Mouse (Mus musculus) cerebellum, postnatal 10 days (tissue): ENCODE data around the gene Mcm9.
A peak's percentile ranks its signal among the peaks of the same experiment; 100 is the strongest.

Experiments
- DNase-seq, 2 experiments: peaks; one replicate each; pipeline ENCODE4 v3.0.0; 2021; ENCODE audit warnings: mixed read lengths in 2 of 2

The Mcm9 gene

DNA sequence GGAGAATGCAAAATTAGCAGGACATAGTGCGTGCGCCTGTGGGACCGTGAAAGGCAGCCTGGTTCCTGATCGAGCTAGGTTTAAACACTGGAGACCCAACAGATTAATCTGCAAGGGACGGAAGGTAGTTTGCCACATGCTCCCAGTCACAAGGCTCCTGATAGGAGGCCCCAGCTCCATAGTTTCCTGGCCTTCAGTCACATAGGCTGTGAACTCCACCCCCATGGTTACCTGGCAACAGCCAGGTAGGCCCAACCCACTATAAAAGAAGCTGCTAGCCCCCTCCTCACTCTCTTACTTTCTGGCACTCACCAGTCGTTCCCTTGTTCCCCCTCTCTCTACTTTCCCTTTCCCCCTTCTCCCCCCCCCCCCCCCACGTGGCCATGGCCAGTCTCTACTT is 50.1 kb downstream of the Mcm9 start:
- DNase-seq: peak; percentile 55 to 56

DNA sequence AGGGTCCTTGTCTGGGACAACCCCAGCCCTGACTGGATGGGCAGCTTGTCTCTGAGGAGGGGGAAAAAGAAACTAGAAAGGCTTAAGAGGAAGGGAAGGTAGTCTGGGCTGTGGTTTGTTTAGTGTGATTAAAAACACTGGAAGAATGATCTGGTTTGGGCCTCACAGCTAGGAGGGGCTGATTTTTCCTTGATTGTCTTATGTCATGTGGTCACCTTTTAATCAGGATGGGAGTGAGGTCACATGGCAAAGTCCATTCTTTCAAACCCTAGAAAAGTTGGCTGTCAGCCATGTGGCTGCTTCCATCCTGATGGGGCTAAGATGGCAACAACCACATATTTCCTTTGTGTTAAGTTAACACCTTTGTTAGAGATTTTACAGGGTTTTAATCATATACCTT is 61.7 kb downstream of the Mcm9 start:
- peak in 1 of 2 experiments; percentile 18 for DNase-seq

DNA sequence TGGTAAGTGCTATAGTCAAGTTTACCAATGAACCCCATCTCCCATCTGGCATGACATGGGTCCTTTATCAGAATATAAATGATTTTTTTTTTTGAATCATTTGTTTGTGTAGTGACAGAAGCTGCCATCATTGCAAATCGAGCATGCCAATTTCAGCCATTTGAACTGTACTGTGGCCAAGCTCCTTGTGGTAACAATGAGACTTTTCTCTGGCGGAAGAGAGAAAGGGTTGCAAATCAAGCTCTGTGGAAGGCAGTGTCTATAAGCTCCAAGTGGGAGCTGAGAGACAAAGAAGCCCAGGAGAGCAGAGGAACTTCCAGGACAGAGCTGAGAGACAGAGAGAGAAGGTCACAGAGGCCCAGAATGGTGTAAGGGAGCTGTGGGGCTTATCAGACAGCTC is 64.7 kb downstream of the Mcm9 start:
- no peak for DNase-seq

DNA sequence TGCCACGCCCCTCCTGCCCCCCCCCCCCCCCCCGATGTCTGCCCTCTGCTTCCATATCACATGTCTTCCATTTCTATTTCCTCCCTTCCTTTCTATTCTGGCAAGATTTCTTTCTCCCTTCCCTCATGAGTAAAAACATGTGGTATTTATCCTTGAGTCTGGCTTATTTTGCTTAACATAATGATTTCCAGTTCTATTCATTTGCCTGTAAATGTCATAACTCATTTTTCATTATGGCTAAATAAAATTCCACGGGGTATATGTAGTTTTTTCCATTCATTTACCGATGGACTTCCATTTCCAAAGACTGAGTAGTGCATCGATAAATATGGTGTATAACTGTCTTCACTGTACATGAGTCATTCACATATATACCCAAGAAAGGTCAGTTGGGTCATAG is 68.2 kb downstream of the Mcm9 start:
- no peak for DNase-seq

DNA sequence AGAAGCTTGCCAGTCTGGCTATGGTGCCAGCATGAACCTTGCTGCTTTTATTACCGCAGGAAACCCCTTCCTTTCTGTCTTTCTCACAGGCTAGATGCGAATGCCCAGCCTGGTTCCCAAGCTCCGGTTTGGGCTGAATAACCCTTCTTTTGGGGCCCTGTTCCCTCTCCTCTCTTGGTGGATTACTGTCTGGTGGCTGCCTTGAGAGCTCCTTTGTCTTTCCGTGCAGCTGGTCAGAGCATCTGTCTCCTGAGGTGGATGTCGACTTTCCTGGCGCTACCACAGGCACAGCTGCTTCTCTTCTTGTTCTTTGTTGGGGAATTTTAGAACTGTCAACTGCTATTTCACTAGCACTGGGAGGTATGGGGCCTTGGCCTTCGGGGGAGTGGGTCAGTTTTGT is 92.6 kb downstream of the Mcm9 start:
- DNase-seq: no peak

DNA sequence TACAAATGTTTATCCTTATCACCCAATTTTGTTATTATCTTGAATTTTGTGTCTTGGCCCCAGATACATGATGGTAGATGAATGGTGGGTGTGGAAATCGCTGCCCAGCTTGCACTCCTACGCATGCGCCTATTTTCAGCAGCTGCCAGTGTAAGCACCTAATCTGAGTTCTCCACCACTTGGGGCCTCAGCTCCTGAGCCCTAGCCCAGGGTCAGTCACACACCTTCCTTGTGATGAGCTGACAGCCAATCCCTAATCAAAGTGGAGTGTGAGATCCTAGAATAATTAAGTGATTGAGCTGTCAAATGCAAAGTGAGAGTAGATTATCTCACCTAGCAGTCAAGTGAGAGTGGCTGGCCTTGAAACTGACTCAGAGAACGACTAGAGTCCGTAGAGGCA is 97.9 kb downstream of the Mcm9 start:
- no peak for DNase-seq

DNA sequence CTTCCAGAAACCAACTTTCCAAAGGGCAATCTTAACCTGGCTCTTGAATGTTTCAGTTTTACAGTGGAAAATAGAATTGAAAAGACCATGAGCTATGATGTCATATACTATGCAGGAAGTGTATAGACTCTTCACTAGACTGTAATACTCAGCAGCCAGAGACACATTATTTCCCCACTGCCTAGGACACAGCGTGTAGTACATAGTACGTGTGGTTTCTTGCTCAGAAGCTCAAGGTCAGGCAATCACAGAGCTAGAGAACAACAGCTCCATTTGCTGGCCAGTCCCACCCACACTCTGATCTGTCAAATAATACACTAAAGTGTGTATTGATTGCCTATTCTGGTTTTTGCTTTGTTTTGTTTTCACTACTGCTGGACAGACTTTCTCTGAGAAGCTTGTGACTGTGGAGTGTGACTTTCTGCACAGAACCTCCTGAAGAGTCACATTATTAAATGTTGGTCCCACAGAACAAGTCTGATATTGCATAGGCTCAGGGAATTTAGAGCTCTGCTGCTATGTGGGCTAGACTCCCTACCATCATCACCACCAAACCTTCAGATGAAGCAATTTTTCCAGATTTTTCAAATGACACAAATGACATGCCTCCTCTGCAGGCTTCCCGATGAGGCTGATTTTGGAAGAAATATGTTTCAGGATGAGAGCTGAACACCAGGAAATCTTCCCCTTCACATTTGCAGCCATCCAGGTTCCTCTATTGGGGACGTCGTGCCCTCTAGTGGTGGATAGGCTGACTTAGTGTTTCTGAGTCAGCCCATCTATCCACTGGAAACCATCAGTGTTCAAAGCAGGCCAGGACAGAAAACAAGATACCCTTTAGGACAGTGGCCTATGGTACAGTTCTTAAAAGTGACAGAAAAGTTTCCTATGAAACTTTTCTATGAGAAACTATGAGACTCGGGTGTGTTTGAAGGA is 102.1 kb downstream of the Mcm9 start:
- DNase-seq: peak; percentile 84 to 87

DNA sequence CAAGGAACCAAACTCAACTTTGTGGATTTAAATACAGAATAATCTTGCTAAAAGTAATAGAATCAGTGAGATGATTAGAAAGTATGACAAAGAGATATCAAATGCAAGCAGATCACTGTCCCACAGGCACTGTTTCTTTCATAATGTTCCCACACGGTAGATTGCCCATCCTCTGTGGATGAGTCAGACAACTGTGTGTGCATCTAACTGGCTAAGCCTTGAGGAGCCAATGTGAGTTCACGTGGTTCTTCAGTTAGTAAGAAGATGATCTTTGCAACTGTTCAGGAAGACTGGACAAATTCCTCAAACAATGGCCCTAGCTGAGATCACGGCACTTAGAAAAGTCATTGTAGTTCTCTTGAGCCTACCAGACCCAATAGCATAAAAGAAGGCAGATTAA is 102.9 kb downstream of the Mcm9 start:
- DNase-seq: no peak

DNA sequence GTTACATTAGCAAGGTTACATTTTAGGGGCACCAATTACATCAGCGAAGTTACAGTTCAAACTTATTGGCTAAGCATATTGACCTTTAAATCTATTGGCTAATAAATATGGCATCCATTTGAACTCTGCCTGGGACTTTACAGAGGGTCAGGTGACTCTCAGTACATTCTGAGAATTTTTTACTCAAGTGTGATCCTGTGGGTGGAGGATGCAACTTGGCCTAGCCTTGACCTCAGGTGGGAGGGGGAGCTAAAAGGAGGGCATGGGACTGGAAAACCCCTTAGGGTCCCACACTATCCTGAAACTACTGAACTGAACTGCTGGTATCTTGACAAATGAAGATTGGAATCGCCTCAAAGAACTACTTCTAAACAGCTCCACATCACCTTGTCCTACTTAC is 103.9 kb downstream of the Mcm9 start:
- no peak for DNase-seq

DNA sequence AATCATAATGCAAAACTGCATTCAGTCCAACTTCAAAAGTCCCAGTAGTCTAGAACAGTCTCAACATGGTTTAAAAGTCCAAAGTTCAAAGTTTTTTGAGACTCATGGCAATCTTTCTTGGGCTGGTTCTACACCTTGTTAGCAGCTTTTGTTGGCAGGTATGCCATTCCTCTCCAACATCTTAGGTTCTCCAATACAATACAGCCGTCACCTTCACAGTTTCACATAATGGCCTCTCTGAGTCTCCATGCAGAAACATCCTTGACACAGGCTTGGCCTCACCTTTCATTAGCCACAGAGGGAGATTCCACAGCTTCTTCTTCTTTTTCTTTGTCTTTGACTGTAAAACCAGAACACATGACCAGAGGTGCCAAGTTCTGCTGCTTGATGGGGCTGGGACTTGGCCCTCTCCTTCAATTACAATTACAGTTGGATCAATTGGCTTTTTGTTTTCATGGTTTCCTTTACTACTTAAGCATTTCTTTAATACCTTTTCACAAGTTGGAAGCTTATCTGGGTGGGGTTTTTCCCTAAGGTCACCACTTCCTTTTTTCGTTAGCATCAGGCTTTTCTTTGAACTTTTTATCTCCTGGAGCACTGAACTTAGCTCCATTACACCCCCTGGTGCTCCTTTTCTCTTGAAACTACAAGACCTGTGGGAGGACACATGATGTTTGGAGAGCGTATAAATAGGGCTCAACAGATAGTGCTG is 104.8 kb downstream of the Mcm9 start:
- DNase-seq: no peak

DNA sequence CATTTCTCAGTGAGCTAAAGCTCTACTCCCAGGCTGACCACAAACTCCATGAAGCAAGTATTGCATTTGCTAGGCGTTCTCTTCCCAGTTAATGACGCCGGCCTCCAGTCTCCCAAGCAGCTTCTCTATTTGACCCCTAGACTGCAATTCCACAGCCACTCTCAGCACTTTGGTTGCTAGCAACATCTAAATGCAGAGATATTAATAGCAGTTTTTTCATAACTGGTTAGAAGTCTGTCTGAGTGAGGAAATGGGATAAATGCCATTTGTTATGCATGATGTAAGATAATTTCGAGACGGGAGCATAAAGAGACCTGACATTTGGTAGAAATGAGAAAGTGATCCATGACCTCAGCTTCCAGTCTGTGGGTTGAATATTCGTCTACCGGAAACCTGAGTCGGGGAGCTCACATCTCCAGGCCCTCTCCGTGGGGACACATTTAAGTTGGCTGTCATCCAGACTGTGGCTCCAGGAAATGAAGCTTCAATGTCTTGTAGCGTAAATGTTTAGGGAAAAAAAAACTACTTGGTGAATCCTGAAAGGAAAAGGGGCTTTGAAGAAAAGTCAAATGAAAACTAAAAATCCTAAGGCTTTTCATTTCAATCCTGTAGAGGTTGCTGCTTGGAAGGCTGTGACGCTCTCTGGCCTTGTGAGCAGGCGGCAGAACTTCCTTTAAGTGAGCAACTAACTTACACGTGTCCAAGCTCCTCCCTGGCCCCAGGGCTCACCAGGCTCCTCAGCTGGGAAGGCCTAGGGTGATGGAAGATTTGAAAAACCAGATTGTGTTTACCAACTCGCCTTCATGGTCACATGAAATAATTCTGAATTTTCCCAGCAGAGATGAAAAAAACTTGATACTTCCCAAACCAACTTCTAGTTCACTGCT is 110.9 kb downstream of the Mcm9 start:
- peak; percentile 11 to 16 for DNase-seq

DNA sequence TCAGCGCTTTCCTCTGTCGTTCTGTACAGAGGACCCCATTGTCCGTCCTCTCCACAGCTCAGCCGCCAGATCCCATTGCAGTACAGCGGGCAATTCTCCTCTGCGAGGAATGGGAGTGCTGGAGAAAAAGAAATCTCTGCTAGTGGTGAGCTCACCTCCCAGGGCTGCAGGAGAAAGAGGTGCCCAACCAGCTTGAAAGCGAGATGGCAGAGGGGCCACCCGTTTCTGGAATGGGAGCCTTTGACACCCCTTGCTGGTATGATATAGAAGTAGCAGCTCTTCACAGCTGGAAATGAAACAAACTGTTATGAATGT is 111.7 kb downstream of the Mcm9 start:
- peak in 1 of 2 experiments; percentile 6 for DNase-seq

DNA sequence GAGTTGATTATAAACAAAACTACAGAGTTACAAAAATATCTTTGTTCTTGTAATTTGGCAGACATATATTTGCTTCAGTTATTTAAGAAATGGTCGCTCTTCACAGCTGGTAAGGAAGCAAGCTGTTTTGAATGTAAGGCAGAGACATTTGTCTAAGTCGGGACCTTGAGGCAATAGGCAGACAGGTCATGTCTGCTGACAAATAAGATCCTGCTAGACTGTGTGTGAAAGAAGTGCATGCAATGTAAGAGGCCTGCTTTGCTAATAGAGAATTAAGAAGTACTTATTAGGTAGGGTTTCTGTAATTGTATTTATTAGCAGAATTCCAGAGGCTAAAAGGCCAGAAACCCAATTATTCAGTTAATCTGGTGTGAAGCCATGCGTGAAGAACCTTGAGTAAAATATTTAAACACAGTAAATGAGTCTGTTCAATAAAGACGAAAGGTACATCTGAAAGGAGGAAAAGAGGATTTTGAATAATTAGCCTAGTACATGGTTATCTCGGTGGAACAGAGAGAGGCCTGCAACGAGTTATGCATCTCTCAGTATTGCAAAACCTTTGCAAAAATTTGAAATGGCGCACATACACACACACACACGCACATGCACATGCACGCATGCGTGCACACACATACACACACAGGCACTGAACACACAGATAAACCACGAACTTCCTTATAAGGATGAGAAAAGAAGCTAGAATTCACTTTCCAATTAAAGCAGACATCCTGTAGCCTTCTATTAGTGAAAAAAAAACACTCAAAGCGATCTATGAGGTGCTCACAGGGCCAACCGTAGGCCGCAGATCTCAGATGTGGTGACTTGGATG is 112.3 kb downstream of the Mcm9 start:
- no peak for DNase-seq

DNA sequence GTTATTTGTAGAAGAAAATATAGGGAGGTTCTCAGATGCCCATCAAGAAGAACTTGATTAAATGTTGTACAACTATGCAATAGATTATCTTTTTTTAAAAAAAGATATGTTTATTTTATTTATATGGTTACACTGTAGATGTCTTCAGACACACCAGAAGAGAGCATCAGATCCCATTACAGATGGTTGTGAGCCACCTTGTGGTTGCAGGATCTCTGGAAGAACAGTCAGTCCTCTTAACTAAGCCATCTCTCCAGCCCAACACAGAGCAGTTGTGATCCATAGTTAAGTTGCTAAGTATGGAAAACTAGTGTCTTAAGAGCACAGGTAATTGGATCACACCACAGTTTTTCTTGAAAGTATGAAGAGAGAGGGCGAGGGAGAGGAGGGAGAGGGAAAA is 117.7 kb downstream of the Mcm9 start:
- peak in 1 of 2 experiments; percentile 11 for DNase-seq

DNA sequence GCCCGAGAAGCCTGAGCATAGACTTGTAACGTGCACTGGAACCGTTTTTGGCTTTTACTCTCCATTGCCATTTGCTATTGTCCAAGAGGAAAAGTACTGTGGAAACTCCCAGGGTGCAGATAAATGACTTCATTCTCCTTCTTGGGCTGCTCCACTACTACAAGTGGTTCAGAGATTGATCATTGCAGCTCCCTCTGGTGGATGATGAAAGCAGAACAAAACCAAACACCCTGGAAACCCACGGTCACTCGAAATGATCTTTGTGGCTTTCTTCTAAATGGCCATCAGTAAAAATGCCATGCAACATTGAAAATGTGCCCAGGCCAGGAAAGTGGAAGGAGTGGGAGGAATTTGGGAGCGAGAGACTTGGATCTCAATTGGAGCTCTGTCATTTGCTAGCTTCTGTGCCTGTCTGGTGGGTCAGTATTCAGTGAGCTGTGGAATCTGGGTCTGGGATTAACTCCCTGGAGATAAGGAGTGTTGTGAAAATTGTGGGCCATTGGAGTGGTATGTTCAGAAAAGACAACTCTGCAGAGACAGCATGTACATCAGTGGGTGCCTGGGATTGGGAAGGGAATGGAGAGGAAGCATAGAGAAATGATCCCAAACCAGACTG is 121.0 kb downstream of the Mcm9 start:
- peak; percentile 76 to 83 for DNase-seq

DNA sequence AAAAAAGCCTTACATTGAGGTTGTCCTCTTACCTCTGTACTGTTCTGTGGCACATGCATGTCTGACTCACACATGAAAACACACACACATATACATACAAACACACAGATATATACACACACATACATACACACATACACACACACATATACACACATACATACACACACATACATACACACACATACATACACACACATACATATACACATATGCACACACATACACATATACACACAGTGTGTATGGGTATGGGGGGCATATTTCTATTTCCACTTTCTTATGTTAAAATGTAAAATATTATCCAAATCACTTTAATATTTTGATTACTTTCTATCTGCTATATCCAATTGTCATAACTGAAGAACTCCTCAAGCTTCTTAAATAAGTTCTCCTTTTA is 121.6 kb downstream of the Mcm9 start:
- DNase-seq: no peak

DNA sequence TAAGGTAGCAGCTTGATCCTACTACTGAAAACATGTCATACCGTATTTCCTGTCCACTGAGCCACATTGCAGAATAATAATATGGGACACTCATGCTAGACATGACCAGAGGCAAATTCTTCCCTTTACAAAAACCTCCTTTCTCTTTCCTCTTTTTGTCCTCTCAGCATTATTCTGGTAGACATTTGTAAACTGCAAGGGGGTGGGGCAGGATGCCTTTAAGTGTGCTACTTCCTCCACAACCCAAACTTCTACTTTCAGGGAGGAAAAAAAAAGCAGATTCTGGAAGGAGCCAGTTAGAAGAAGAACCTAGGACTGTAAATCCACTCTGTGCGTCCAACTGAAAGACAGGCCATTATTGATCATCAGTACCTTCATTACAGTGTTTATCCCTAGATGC is 124.7 kb downstream of the Mcm9 start:
- DNase-seq: no peak

DNA sequence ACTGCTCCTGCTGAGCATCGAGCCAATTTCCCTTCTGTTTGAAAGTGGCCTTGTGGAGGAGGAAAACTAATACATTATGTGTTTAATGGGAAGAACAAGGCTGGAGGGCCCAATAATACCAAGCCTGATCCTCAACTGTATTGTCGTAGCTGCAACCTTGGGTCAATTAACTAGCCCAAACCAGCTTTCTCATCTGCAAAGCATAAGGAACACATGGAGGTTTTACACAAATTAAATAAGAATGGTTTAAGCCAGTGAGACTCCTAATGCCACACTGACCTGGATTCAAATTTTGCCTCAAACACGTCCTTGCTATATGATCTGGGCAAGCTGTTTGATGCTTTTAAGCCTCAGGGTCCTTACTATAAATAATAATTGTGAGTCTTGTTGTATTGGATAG is 125.2 kb downstream of the Mcm9 start:
- no peak for DNase-seq

DNA sequence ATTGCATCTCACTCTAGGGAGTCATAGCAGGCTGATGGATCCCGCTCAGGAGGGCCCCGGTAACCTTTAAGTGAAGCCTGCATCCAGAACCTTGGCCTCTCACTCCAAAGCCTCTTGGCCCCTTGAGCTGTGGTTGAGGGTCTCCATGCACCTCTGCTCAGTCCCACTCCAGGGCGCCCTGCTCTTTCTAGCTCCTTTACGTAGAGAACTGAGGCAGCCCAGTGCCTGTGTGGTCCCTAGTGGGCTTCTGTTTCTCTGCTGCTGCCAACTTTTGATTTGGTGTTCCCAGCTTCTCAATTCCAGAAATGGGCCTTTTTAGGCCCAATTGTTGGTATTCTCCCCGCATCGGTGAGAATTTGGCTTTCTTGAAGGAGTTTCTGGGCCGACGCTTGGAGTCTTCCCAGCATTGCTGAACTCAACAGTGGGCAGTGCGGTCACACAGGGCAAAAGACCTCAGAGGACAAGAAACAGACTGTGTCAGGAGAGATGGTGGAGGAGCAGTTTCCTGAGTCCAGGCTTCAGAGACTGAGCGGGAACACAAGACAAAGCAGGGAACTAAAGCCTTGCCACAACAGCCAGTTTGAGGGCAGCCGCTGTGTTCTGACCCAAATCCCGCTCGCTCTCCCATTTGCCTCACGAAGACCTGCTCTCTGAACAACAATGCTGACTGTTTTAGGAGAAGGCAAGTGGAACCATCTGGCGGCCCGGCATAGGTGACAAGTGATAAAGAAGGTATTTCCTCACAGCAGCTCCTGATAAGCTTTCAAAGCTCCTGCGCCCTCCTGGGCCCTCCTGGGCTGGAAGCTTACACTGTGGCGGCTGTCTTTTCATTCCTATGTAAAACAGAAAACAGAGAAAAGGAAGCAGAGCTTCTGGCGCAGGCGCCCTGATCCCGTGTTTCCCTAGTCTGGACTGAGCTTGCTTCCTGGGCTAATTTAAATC is 127.1 kb downstream of the Mcm9 start:
- peak; percentile 42 to 48 for DNase-seq

DNA sequence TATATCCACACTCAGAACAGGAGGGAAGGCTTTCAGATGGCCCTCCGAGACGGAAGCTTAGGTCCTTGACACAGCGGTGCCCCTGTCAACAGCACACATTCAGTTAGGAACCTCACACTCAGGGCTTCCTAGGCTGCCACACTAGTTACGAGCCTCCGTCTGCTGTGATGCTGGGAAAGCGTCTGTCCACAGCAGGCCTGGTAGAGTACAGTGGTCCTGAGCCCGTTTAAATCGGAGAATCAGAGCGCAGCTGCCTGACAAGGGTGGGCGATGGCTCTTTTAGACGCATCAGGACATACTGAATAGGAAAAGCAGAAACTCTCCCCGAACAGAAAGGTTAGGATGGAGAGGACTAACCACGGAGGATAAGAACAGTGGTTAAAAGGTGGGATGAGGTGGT is 127.8 kb downstream of the Mcm9 start:
- DNase-seq: no peak

DNA sequence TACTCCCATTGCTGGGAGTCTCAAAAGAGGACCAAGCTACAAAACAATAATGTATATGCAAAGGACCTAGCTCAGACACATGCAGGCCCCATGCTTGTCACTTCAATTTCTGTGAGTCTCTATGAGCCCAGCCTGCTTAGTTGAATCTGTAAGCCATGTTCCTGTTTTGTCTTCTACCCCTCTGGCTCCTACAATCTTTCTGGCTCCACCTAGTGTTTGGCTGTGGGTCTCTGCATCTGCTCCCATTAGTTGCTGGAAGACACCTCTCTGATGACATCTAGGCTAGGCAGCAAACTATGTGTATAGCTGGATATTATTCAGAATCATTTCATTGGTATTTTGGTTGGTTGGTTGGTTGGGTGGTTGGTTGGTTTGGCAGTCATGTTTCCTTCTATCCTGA is 130.7 kb downstream of the Mcm9 start:
- peak; percentile 30 to 38 for DNase-seq
